Mouse (Mus musculus) heart, postnatal 25 days (tissue): ENCODE measurements around the gene Fhit. TPM values are rescaled to one million over a fixed set of nuclear protein-coding genes. Genes with fewer than 3 reads are reported as not detected.

Experiments
- DNase-seq: peaks from one replicate; pipeline ENCODE4 v3.0.0; 2022; ENCODE audit warnings: low spot score
- intact Hi-C: fragments of 180-260 bp; cut with DNase I; formaldehyde crosslinking; loops from one replicate; pipeline ENCODE4 v1.15.1; 2025
- total RNA-seq, 2 experiments: library from RNA; stranded (reverse); gene quantifications; 2 replicates each; pipeline ENCODE4 v1.2.3; 2021

Fhit gene
- total RNA-seq, 2 experiments from 2014 or later, result 2.9 to 4.0 TPM

DNA sequence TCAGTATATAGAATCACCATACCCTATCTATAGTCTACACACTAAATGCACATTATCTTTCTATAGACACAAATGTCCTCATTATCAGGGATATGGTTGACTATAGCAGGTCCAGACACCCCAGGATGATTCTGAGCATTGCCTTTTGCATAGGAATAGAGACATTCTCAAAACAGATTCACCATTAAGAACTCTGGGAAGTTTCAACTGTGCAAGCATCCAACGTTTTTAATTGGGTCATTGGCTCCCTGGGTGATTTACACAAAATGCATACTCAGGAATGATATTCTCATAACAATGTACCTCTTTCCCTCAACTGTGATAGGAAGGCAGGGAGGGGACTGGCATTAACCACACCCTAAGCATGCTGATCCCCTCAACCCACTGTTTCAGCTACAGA is 1503.4 kb downstream of the Fhit start:
- intact Hi-C loops, result no loop called here

DNA sequence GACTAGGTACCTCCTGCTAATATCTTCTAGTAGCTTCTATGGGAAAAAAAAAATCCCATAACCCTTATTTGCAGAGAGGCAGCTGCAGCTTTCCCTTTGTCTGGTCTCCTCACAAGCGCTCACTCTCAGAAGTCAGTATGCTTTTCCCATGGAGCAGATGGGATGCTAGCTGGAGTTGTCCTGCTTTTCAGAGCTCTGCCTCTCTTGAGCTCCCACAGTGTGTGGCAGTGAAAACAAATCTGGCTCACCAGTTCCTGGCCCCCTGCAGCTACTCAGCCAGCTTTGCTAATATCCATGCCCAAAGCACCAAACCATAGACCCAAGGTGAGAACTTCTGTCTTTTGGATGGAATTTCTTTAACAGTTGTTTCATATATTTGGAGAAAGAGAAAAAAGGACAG is 1510.4 kb downstream of the Fhit start:
- no peak for DNase-seq
- intact Hi-C loops, result no loop called here

More for the DNA sequence above, 1503.4 kb downstream of the Fhit start:
- DNase-seq, result no peak

DNA sequence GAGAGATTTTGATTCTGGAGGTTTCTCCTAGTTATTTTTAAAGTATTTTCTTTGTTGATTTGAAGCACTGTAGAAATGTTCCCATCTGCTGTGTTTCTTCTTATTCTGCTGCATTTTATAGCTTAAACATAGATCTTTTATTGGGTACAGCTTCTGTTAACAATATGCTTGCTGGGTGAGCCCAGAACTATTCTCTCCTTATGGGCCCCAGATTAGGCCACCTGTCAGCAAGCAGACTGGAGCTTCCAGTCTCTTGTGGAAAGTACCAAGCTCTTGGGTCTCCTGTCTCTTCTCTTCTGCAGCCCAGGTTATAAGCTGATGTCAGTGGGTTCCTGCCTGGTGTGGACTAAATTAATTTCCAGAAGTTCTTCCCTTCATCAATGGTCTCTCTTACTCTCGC is 1513.4 kb downstream of the Fhit start:
- intact Hi-C loops, result no loop called here
- DNase-seq, result no peak

DNA sequence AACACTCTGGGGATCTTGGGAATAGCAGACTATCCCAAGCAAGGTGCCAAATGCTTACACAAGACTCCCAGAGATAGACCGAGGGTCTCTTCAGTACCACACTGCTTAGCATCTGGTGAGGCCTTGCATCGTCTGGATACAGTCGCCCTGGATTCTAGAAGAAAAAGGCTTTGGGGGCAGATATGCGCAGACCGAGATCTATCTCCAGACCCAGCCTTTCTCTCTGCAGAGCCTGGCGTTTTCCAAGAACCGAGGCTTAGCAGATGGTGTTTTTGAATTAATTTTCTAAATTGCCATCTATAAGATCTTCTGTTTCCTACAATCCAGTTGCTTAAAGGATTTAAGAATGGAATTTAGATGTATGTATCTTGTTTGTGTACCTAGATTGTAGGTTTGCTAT is 1515.6 kb downstream of the Fhit start:
- no peak for DNase-seq

DNA sequence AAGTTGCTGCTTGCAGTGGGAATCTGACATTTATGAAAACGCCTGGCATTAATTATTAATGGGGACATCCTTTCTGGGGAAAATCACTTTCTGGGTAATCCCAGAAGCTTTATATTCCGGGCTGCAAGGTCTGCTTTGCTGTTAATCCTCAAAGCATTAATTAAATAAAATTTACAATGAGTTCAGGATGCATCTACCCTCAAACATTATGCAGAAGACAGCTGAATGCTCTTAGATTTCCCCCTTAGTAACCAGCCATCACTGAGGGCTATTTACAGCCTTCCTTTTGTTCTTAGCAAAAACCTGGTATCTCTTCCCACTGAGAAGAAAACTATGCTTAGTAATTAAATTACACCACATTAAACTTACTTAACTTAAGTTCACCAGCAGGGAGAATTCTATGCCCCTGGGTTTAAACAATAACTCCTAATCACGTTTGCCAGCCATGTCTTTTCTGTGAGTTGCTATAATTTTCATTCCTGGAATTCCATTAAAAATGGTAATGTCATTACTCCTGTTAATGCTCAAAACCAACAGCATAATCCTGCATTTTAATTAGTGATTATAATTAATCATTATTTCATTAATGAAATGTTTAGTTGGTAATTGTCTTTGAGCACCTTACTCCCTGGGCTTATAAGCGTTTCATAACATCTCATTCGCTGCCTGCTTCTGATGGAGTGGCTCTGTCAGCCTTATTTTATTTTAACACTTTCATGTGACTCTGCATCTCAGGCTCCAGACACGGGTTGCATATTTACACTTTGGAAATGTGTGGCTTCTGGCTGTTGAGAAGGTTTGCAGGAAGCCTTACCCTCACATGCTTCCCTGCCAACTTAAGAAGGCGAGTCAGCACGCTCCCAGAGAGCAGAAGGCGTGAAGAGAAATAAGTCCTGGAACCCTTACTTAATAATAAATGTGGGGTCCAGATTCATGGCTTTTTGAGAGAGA is 1517.3 kb downstream of the Fhit start:
- intact Hi-C loops, result no loop called here

More for the DNA sequence above, 1515.6 kb downstream of the Fhit start:
- intact Hi-C loops, result no loop called here

DNA sequence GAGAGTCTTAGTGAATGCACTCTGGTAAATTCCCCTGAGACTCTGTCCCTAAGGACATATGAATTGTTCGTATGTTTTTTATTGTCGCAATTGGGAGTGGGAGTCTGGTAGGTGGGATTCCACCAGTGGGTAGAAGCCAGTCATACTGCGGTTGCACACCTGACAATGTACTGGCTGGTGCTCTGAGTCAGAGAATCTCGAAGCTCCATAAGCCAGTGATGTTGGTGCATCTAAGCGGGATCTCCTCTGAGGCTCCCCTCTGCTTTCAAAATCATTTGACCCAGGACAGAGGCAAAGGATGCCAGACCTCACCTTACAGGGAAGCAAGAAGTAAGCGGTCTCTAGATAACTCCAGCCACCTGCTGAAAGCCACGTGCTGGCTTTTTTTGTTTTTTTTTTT is 1518.1 kb downstream of the Fhit start:
- intact Hi-C loops, result no loop called here
- no peak for DNase-seq

More for the DNA sequence above, 1517.3 kb downstream of the Fhit start:
- no peak for DNase-seq

DNA sequence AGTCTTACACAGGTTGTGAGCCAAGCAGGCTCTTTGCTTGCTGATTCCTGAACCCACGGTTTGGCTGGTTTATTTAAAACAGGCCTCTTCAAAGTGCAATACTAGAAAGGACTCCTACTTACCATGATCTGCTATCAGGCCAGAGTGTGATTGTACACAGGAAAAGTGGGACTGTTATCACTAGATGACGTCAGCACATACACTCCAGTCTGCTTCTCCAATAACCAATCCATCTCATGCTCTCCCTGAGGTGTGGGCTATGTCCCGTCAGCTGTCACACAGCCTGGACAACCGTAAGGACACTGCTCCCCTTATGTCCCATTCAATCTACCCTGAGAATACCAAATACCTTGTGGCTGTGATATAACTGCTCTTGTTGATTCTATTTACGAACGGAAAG is 1519.2 kb downstream of the Fhit start:
- intact Hi-C loops, result no loop called here

DNA sequence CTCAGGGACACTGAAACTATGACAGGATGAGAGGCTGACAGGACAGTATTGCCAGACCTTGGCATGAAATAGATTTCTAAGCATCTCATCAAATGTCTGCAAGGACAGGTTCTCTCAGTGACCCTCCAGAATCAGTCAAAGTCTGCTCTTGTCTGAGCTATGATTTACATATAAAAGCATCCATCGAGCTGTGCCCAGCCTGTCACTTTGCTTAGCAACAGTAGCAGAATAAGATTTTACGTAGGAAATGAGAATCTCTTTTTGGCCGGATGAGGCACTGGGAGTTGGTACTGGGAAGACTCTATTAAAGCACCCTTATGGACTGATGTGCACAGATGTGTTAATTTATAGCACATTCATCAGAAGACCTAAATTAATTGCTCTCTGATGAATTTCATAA is 1519.8 kb downstream of the Fhit start:
- no peak for DNase-seq
- intact Hi-C loops, result no loop called here

More for the DNA sequence above, 1519.2 kb downstream of the Fhit start:
- DNase-seq, result no peak

DNA sequence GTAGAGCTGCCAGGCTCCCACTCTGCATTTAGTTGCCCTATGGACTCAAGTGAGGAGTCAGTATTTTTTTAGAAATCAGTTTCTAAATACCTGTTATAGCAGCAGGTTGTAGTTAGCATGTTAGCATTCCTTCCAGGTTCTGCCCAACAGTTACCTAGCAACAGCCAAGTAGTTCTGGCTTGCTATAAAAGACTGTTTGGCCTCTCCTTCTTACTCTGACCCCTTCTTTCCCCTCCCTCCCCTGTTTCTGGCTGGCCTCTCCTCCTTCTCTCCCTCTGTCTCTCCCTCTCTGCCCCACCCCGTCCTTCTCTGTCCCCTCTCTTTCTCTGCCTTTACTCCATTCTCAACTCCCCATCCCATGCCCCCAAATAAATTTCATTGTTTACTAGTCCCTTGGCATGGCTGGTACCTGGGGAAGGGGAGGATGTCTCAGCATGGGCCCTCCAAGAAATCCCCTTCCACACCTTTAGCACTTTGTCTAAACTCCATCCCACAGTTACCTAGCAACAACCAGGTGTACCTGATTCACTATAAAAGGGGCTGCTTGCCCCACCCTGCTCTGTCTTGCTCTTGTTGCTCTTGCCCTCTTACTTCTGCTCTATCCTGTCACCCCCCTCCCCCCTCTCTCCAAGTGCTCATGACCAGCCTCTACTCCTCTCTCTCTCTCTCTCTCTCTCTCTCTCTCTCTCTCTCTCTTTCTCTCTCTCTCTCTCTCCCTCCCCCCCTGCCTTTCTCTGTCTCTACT is 1527.4 kb downstream of the Fhit start:
- intact Hi-C loops, result no loop called here
- DNase-seq, result no peak

DNA sequence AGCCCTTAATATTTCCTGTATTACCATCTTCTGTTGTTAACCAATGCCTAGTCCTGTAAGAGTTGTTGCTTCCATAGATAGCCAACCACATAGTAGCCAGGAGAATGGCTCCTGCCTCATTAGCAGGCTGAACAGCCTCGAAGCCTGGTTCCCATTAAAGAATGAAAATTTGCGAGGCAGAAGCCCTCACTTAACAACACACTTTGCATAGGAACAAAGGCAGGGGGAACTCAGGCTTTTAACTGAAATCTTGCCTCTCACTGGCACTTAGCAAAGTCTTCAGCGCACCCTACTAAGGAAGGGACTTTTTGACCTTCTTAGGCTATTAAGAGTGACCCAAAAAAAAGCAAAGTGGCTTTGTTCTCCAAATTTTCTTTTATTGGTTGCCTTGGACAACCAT is 1529.3 kb downstream of the Fhit start:
- DNase-seq, result no peak
- intact Hi-C loops, result no loop called here

DNA sequence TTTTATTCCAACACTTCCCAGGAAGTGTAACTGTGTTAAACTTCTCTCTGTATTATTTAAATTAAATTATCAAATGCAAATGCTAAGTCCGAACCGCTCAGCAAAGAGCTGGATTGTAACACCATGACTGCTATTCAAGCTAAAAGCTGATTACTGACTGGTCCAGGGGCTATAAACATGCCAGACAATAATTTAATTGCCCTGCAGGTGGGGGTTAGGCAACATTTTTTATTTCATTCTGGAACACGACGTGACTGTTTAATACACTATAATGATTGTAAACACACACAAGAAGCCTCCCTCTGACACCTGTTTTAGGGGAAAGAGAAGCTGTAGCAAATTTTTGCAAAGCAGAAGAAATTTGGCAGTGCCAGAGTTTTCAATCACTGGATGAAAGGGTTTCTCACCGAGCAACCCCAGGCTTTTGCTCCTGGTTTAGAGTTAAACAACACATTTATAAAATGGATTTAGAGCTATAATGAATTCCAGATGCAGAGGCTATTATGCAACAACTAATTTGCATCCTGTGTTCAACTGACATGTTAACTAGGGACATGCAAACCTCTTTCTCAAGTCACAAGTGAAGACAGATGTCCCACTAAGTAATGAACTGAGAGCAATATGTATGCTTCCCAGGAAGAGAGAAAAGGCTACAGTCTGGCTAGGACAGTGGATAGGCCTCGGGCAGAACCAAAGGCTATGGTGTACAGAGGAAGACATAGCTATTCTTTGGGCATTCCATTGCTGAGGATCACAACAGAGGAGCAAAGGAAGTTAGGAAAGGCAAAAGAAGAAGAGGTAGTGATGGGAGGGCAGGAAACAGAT is 1538.4 kb downstream of the Fhit start:
- intact Hi-C loops, result no loop called here
- DNase-seq, result no peak

DNA sequence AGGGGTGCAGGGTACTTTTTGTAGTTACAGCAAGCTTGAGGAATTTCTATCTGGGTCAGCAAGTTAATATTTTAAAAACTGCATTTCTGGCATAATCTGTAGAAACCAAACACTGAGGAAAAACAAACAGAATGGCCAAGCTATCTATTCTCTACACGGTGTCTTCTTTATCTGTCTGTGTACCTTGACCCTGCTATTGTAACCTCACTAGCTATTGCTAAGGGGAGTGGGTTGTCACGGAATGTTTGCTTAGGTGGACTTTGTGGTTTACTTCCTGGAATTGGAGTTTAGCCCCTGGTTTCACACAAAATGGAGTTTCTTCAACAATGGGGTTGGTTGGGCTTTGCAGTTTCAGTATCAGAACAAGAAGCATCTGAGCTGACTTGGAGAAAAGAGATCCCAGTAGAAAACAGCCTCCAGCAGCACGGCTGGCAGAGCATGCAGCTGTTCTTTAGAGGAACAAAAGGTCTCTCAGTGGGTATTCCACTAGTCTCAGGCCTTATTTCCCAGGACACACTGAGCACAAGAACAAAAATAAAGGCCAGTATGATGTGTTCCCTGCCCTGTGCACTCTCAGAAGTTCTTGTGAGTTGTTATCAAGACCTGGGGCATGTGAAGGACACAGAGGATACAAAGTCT is 1540.8 kb downstream of the Fhit start:
- no peak for DNase-seq
- intact Hi-C loops, result no loop called here

DNA sequence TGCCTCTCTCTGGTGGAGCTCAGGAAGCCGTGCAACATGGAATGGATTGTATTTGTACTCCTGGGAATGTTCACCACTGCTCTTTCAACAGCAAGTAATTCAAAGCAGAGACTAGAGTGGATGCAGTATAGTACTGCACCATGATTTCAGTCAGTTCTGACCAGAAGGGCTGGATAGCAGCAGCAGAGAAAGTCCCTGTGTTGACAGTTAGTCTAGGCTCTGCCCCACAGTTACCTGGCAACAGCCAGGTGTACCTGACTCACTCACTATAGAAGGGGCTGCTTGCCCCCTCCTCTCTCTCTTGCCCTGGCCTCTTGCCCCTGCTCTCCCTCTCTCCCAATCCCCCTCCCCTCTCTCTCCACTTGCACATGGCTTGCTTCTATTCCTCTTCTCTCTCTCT is 1542.0 kb downstream of the Fhit start:
- intact Hi-C loops, result no loop called here
- no peak for DNase-seq

DNA sequence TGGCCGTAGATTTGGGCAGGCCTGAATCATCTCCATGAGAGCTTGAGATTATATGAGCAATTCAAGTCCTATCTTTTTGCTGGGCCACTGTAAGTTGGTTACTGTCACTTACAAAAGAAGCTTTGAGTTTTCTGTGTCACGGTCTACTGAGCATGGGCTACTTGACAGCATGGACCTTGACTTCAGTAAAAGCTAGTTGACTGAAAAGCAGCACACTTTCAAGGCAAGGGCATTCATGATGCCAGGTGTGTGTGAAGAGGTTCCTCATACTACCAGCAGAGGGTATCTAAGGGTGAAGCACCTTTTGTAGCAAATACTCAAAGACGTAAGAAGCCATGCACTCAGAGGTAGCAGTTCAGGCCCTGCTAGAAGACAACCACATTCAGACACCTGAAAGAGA is 1548.7 kb downstream of the Fhit start:
- DNase-seq, result no peak
- intact Hi-C loops, result no loop called here

DNA sequence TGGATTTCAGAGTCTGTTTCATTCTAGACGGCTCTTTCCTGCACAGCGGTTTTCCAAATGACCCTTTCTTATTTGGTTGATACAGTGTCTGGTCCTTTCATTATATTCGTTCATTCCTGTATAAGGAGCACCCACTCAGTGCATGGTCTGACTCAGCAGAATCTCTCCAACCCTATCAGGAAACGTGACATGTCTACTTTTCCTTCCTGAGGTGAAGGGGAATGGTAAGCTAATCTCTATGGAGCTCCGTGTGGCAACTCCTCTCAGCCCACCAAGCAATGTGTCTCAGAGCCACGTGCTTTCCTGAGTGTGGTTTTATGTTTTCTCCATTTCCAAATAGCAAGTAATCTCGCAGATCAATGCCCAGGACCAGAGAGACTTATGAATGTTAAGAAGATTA is 1552.7 kb downstream of the Fhit start:
- intact Hi-C loops, result no loop called here
- DNase-seq, result no peak

DNA sequence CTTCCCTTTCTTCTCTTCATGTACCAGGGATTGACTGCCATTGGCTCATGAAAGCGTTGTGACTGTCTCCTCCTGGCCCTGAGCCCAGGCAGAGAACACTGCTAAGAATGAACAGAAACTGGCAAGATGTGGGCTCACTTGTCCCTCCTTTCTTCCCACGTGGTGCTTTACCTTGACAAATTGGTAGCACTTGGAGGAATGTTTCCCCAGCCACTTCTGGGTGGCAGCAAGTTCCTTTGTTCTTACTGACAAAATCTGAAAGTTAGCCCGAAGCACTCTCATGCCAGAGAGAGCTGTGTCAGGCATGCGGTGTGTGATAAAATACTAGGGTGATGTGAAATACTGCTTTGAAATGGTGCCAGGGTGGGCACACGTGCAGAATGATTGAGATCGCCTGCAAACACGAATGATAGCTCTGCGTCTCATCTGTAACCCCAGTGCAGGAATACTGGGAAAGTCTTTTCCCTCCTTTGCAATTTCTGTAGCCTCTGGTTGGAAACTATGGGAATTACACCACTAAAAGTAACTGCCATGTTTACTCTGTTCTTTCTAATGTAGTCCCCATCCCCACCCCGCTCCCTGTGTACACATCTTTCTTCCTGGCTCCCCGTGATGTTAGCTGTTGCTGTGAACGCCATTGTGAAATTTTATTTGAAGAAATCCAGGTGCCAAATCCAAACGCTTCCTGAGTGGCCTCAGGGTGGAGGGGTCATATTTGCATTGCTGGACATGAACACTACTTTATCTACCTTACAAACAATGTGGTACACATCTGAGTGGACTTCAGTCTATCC is 1555.1 kb downstream of the Fhit start:
- DNase-seq, result no peak
- intact Hi-C loops, result no loop called here

DNA sequence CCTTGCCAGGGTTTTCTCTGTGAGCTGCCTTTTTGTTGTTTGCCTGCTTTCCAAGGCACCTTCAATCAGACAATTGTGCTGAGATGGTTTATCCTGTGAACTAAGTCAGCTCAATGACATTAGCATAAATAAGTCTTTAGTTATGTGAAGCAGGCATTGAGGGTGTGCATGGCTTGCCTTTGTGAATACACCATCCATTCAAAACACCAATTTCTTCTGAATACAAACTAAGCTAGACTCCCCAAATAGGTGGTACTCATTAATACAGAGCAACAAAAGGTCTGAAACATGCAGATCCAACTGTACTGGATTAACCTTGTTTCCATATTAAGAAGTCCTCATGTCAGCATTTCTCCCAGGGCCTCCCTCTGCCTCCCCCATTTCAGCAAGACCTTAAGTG is 1561.6 kb downstream of the Fhit start:
- no peak for DNase-seq
- intact Hi-C loops, result no loop called here

DNA sequence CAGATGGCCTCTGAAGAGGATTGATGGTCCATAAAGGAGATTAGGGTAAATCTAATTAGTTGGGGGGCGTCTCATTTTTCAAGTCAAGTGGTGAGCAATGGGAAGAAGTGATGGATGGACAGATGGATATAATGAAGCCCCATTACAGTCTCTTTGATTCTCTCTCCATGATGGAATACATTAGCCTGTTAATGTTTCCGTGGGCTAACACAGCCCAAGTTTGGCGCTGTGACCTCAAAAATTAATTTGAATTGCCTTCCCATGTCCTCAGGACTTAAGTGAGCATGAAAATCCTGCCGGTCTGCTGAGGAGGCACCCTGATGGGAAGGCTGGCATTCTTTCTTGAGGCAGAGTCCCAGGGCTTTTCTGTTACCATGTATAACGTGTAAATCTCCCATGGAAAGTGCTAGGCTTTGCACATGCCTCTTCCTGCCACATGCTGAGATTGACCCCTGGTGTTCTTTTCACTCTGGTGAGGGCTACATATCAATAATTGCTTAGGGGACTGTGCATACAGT is 1564.3 kb downstream of the Fhit start:
- intact Hi-C loops, result no loop called here
- no peak for DNase-seq

DNA sequence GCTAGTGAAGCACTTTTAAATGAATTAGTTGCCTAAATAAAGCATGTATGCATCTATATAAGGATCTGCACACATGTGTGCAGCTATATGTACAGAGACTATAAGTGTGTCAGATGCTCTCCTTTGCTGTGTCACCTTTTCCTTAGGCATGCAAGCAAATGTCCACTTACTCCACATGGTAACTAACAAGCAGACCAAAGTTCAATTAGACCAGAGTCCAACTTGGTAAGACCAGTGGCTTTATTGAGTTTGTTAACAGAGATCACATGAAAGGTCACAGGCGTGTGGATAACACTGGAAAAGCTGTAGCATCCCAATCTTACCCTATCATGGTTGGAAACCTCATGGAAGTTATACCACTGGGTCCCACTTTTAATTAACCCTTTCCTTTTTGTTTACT is 1572.7 kb downstream of the Fhit start:
- DNase-seq, result no peak
- intact Hi-C loops, result no loop called here
